Mouse (Mus musculus) kidney, adult 2 months (tissue): ENCODE measurements around the gene Mpst. TPM values are rescaled to one million over a fixed set of nuclear protein-coding genes. Genes with fewer than 3 reads are reported as not detected.

Experiments used
- DNase-seq: peaks from one replicate; pipeline ENCODE4 v3.0.0; 2021
- H3K27ac ChIP-seq: fragments of 200-500 bp; 2 replicates; pipeline ENCODE4 v1.5.1; 2012; ENCODE audit warnings: low read depth, low read length, control low read depth, inconsistent platforms; ENCODE audit not compliant: insufficient read depth
- H3K27me3 ChIP-seq: fragments of 200-500 bp; replicated peaks from 2 replicates; pipeline ENCODE4 v1.6.1; 2012; ENCODE audit warnings: mild to moderate bottlenecking, moderate library complexity, low read length, inconsistent platforms; ENCODE audit not compliant: control insufficient read depth, insufficient read depth
- H3K36me3 ChIP-seq: fragments of 200-500 bp; 2 replicates; pipeline ENCODE4 v1.6.1; 2012; ENCODE audit warnings: mild to moderate bottlenecking, moderate library complexity, low read length, inconsistent platforms; ENCODE audit not compliant: control insufficient read depth, insufficient read depth
- H3K4me1 ChIP-seq: fragments of 200-500 bp; 2 replicates; pipeline ENCODE4 v1.6.1; 2011; ENCODE audit warnings: low read length; ENCODE audit not compliant: control insufficient read depth, insufficient read depth
- H3K4me3 ChIP-seq: fragments of 200-500 bp; 2 replicates; pipeline ENCODE4 v1.5.1; 2011; ENCODE audit warnings: mild to moderate bottlenecking, low read depth, low read length, control low read depth; ENCODE audit not compliant: insufficient read depth
- CTCF ChIP-seq: fragments of 200-500 bp; conservative IDR thresholded peaks from 2 replicates; pipeline ENCODE4 v1.5.1; 2011; ENCODE audit warnings: low read depth, mild to moderate bottlenecking, control low read depth, low read length, moderate library complexity, mixed read lengths; ENCODE audit not compliant: insufficient read depth, insufficient read length
- POLR2A ChIP-seq: fragments of 200-500 bp; IDR thresholded peaks from one replicate; pipeline ENCODE4 v1.6.1; 2011; ENCODE audit warnings: low read depth, low read length, control low read depth
- WGBS: fragments of 180-500 bp; shearing (Covaris S2); methylation state at CpG from one replicate; pipeline ENCODE4 v1.1.7; 2018; 5-methylcytosine and 5-hydroxymethylcytosine counted together
- polyA plus RNA-seq: library from polyadenylated mRNA; depleted of rRNA; stranded (reverse); fragments of >200 nt; gene quantifications from 2 replicates; pipeline ENCODE4 v1.2.3, GENCODE M21; 2012

Mpst gene
- polyA plus RNA-seq, 1 experiment: 270 TPM

GRCm38 (mm10) chr15:78374204-78374603 lies 32.0 kb upstream of the Mpst start:
- peak; percentile 9 for DNase-seq
- WGBS: 42% methylated on average over 3 of the region's 3 CpGs
- Histone ChIP-seq H3K27ac (no peak overlapping the region), H3K4me1 (no peaks in the 10 kb centered on the region), H3K4me3 (no peak overlapping the region), H3K27me3 (no peaks in the 10 kb centered on the region), H3K36me3 (no peaks in the 10 kb centered on the region)
- TF ChIP-seq POLR2A: no peak
- TF ChIP-seq CTCF: no peak

GRCm38 (mm10) chr15:78377859-78378258 lies 28.4 kb upstream of the Mpst start:
- Histone ChIP-seq H3K4me3 (no peak overlapping the region), H3K27ac (no peak overlapping the region), H3K4me1 (peaks cover 6% of the 10 kb centered on the region; the same call in 1 of the 2 replicates), H3K27me3 (no peaks in the 10 kb centered on the region), H3K36me3 (no peaks in the 10 kb centered on the region)
- DNase-seq: no peak
- 87% methylated on average over 10 of the region's 10 CpGs for WGBS
- TF ChIP-seq CTCF (no peak), POLR2A (no peak)

GRCm38 (mm10) chr15:78378556-78378955 lies 27.7 kb upstream of the Mpst start:
- no peak for DNase-seq
- no peak for TF ChIP-seq CTCF
- no peak for TF ChIP-seq POLR2A
- peaks cover 6% of the 10 kb centered on the region; the same call in 1 of the 2 replicates for H3K4me1 ChIP-seq
- no peak overlapping the region for H3K27ac ChIP-seq
- no peak overlapping the region for H3K4me3 ChIP-seq
- no peaks in the 10 kb centered on the region for H3K27me3 ChIP-seq
- no peaks in the 10 kb centered on the region for H3K36me3 ChIP-seq
- WGBS: 71% methylated on average over 10 of the region's 10 CpGs

- DNase-seq: no peak
- WGBS: 67% methylated on average over 2 of the region's 2 CpGs
- no peak for TF ChIP-seq POLR2A
- TF ChIP-seq CTCF: no peak
Observed at GRCm38 (mm10) chr15:78380208-78380607, 26.0 kb upstream of the Mpst start.

GRCm38 (mm10) chr15:78380741-78381140 lies 25.5 kb upstream of the Mpst start:
- TF ChIP-seq CTCF (no peak), POLR2A (no peak)
- no peak for DNase-seq
- Histone ChIP-seq H3K4me1 (peaks cover 16% of the 10 kb centered on the region; the same call in 1 of the 2 replicates), H3K4me3 (no peak overlapping the region), H3K27ac (no peak overlapping the region), H3K36me3 (no peaks in the 10 kb centered on the region), H3K27me3 (no peaks in the 10 kb centered on the region)
- 79% methylated on average over 4 of the region's 4 CpGs for WGBS

More at GRCm38 (mm10) chr15:78380208-78380607, 26.0 kb upstream of the Mpst start:
- H3K27ac ChIP-seq: no peak overlapping the region
- peaks cover 16% of the 10 kb centered on the region; the same call in 1 of the 2 replicates for H3K4me1 ChIP-seq
- no peaks in the 10 kb centered on the region for H3K36me3 ChIP-seq
- H3K4me3 ChIP-seq: no peak overlapping the region
- H3K27me3 ChIP-seq: no peaks in the 10 kb centered on the region

GRCm38 (mm10) chr15:78382115-78382514 lies 24.1 kb upstream of the Mpst start:
- WGBS: 78% methylated on average over 4 of the region's 4 CpGs
- Histone ChIP-seq H3K4me3 (no peak overlapping the region), H3K27me3 (no peaks in the 10 kb centered on the region), H3K4me1 (peaks cover 16% of the 10 kb centered on the region; the same call in 1 of the 2 replicates), H3K27ac (no peak overlapping the region), H3K36me3 (no peaks in the 10 kb centered on the region)
- TF ChIP-seq POLR2A: no peak
- TF ChIP-seq CTCF: no peak
- DNase-seq: peak; percentile 64

GRCm38 (mm10) chr15:78383450-78384219 lies 22.6 kb upstream of the Mpst start:
- H3K27ac ChIP-seq: peak overlapping the region; percentile 12; the same call in 1 of the 2 replicates
- H3K4me1 ChIP-seq: peaks cover 16% of the 10 kb centered on the region; the same call in 1 of the 2 replicates
- H3K36me3 ChIP-seq: no peaks in the 10 kb centered on the region
- peak; percentile 92 for DNase-seq
- no peak for TF ChIP-seq CTCF
- TF ChIP-seq POLR2A: no peak
- WGBS: 60% methylated on average over 11 of the region's 11 CpGs
- no peaks in the 10 kb centered on the region for H3K27me3 ChIP-seq
- no peak overlapping the region for H3K4me3 ChIP-seq
